ENCODE assay signal across 29 mouse cellular contexts in genomic region chrX:163745996-163746395, GRCm38 (mm10). TPM values are rescaled to one million over a fixed set of nuclear protein-coding genes. Genes with fewer than 3 reads are reported as not detected.
DNase-seq lines count a peak whose midpoint lies in the region; ATAC-seq and TF ChIP-seq lines count a peak whose summit lies in the region.
"Had no signal": no experiment of that assay in that cellular context is flagged by ENCODE, and none has a peak within 500 bp of the region (broad histone marks: within the 10 kb centered on the region; RNA-seq: fewer than 3 reads in every experiment).

No protein-coding gene starts in this region.

- DNase-seq in liver, adult 2 months (ENCODE audit: extremely low read depth, low read depth, low spot score) = peak; percentile 78
- no peak for DNase-seq in liver
- DNase-seq in liver, embryonic 11.5 days (ENCODE audit: low spot score) = no peak
- no peak for DNase-seq in liver, postnatal 0 days
- DNase-seq in yolk sac, embryonic 10.5 days (ENCODE audit: low spot score) = peak; percentile 62
- DNase-seq in layer of hippocampus, postnatal 14 days (ENCODE audit: low spot score in 2 of 2) = no peak
- DNase-seq in midbrain, embryonic 14.5 days = no peak
- DNase-seq: adrenal gland, adult 2 months; adrenal gland, postnatal 10 days; adrenal gland, postnatal 25 days; B cell, adult 2 months; cerebellum, adult 11 months; cerebellum, adult 18-20 months; cerebellum, adult 8-10 months; cerebellum, adult 9-11 months; cerebellum, postnatal 14 days; cerebellum, postnatal 36 days; embryo, embryonic 11 days had no signal

- H3K36me3 ChIP-seq in liver, adult 2 months (ENCODE audit: control insufficient read depth, insufficient read depth, low read length) = no peaks in the 10 kb centered on the region
- no peaks in the 10 kb centered on the region for H3K36me3 ChIP-seq in liver, embryonic 15.5 days (replicated peaks)
- no peaks in the 10 kb centered on the region for H3K36me3 ChIP-seq in liver, embryonic 11.5 days (ENCODE audit: control insufficient read depth, insufficient read depth, low read length)
- no peaks in the 10 kb centered on the region for H3K36me3 ChIP-seq in liver, postnatal 0 days (replicated peaks; ENCODE audit: insufficient read depth, low read length)
- no peaks in the 10 kb centered on the region for H3K36me3 ChIP-seq in midbrain, embryonic 14.5 days (ENCODE audit: control insufficient read depth, insufficient read depth, low read length)
- H3K36me3 ChIP-seq: embryonic facial prominence, embryonic 13.5 days; embryonic facial prominence, embryonic 15.5 days; forebrain, embryonic 10.5 days; forebrain, embryonic 12.5 days; G1E had no signal

- H3K4me3 ChIP-seq in liver, adult 2 months (ENCODE audit: insufficient read depth, low read depth, low read length) = no peak overlapping the region
- no peak overlapping the region for H3K4me3 ChIP-seq in liver, embryonic 15.5 days (replicated peaks)
- no peak overlapping the region for H3K4me3 ChIP-seq in liver, embryonic 11.5 days (ENCODE audit: low read depth, low read length)
- H3K4me3 ChIP-seq in liver, postnatal 0 days (ENCODE audit: low read depth, low read length) = no peak overlapping the region
- no peak overlapping the region for H3K4me3 ChIP-seq in midbrain, embryonic 14.5 days (replicated peaks; ENCODE audit: low read depth, low read length)
- H3K4me3 ChIP-seq: embryonic facial prominence, embryonic 13.5 days; embryonic facial prominence, embryonic 15.5 days; erythroblast, embryonic 14.5 days; forebrain, embryonic 10.5 days; forebrain, embryonic 12.5 days had no signal

- TF ChIP-seq EP300 in liver, postnatal 0 days (IDR thresholded peaks at IDR 0.05; ENCODE audit: low read depth) = no peak

- peaks cover 5% of the 10 kb centered on the region for H3K4me1 ChIP-seq in liver, adult 2 months (ENCODE audit: control insufficient read depth, insufficient read depth, low read length)
- H3K4me1 ChIP-seq in liver, embryonic 15.5 days (replicated peaks) = no peaks in the 10 kb centered on the region
- H3K4me1 ChIP-seq in liver, embryonic 11.5 days (replicated peaks; ENCODE audit: control insufficient read depth, insufficient read depth, low read length) = no peaks in the 10 kb centered on the region
- no peaks in the 10 kb centered on the region for H3K4me1 ChIP-seq in liver, postnatal 0 days (ENCODE audit: insufficient read depth)
- no peaks in the 10 kb centered on the region for H3K4me1 ChIP-seq in midbrain, embryonic 14.5 days (ENCODE audit: control insufficient read depth, insufficient read depth, low read length)
- H3K4me1 ChIP-seq: embryonic facial prominence, embryonic 13.5 days; embryonic facial prominence, embryonic 15.5 days; forebrain, embryonic 10.5 days; forebrain, embryonic 12.5 days had no signal

- peak; percentile 52 for ATAC-seq in liver, embryonic 15.5 days (ENCODE audit: insufficient read depth)
- no peak for ATAC-seq in liver, embryonic 11.5 days (replicated peaks; ENCODE audit: low FRiP score)
- ATAC-seq in liver, postnatal 0 days = peak; percentile 90
- no peak for ATAC-seq in midbrain, embryonic 14.5 days (ENCODE audit: low FRiP score, low TSS enrichment)
- ATAC-seq: CD4-positive, CD25-positive, alpha-beta regulatory T cell, adult 4 months; forebrain, embryonic 14.5 days had no signal

- no peak for TF ChIP-seq POLR2A in liver, adult 2 months (IDR thresholded peaks at IDR 0.05; ENCODE audit: extremely low read depth, insufficient read depth, low read length)

- H3K9me3 ChIP-seq in liver, embryonic 15.5 days (replicated peaks) = no peaks in the 10 kb centered on the region
- no peaks in the 10 kb centered on the region for H3K9me3 ChIP-seq in liver, embryonic 11.5 days (ENCODE audit: control insufficient read depth, low read length)
- H3K9me3 ChIP-seq in liver, postnatal 0 days (ENCODE audit: low read length) = no peaks in the 10 kb centered on the region
- H3K9me3 ChIP-seq in midbrain, embryonic 14.5 days (ENCODE audit: control insufficient read depth, low read length) = no peaks in the 10 kb centered on the region
- H3K9me3 ChIP-seq: embryonic facial prominence, embryonic 13.5 days; embryonic facial prominence, embryonic 15.5 days; forebrain, embryonic 10.5 days; forebrain, embryonic 12.5 days; G1E had no signal

- WGBS in liver, adult 2 months = 14% methylated on average over 6 of the region's 6 CpGs
- WGBS in liver, embryonic 15.5 days (ENCODE audit: insufficient replicate concordance) = 61% methylated on average over 6 of the region's 6 CpGs
- WGBS in liver, embryonic 11.5 days = 75% methylated on average over 6 of the region's 6 CpGs
- 62% methylated on average over 6 of the region's 6 CpGs for WGBS in liver, postnatal 0 days (ENCODE audit: insufficient replicate concordance)
- 87% methylated on average over 6 of the region's 6 CpGs for WGBS in midbrain, embryonic 14.5 days

- H3K4me2 ChIP-seq in liver, embryonic 15.5 days = no peak overlapping the region
- no peak overlapping the region for H3K4me2 ChIP-seq in liver, embryonic 11.5 days
- no peak overlapping the region for H3K4me2 ChIP-seq in liver, postnatal 0 days (ENCODE audit: low read depth, low read length)
- H3K4me2 ChIP-seq in midbrain, embryonic 14.5 days (ENCODE audit: low read length) = no peak overlapping the region
- H3K4me2 ChIP-seq: embryonic facial prominence, embryonic 13.5 days; embryonic facial prominence, embryonic 15.5 days; forebrain, embryonic 12.5 days had no signal

- no peaks in the 10 kb centered on the region for H3K79me2 ChIP-seq in liver, adult 2 months (ENCODE audit: control insufficient read depth, insufficient read depth, low read length)

- peak overlapping the region; percentile 58; the same call in 1 of the 2 replicates for H3K27ac ChIP-seq in liver, adult 2 months (replicated peaks; ENCODE audit: insufficient read depth, low read depth, low read length)
- H3K27ac ChIP-seq in liver, embryonic 15.5 days (replicated peaks) = no peak overlapping the region
- H3K27ac ChIP-seq in liver, embryonic 11.5 days (ENCODE audit: low read depth, low read length) = no peak overlapping the region
- no peak overlapping the region for H3K27ac ChIP-seq in liver, postnatal 0 days (ENCODE audit: low read depth)
- no peak overlapping the region for H3K27ac ChIP-seq in midbrain, embryonic 14.5 days (replicated peaks; ENCODE audit: low read depth, low read length)
- H3K27ac ChIP-seq: embryonic facial prominence, embryonic 13.5 days; embryonic facial prominence, embryonic 15.5 days; forebrain, embryonic 10.5 days; forebrain, embryonic 12.5 days had no signal

- H3K27me3 ChIP-seq in liver, adult 2 months (ENCODE audit: control insufficient read depth, insufficient read depth, low read length) = no peaks in the 10 kb centered on the region
- H3K27me3 ChIP-seq in liver, embryonic 15.5 days = no peaks in the 10 kb centered on the region
- no peaks in the 10 kb centered on the region for H3K27me3 ChIP-seq in liver, embryonic 11.5 days (replicated peaks; ENCODE audit: control insufficient read depth, insufficient read depth, low read length)
- H3K27me3 ChIP-seq in liver, postnatal 0 days (ENCODE audit: insufficient read depth, low read length) = no peaks in the 10 kb centered on the region
- no peaks in the 10 kb centered on the region for H3K27me3 ChIP-seq in midbrain, embryonic 14.5 days (ENCODE audit: control insufficient read depth, insufficient read depth, low read length)
- H3K27me3 ChIP-seq: CH12.LX had no signal

- TF ChIP-seq CTCF in liver, adult 2 months (IDR thresholded peaks at IDR 0.05; ENCODE audit: low read depth, low read length) = no peak
- no peak for TF ChIP-seq CTCF in liver, postnatal 0 days (IDR thresholded peaks at IDR 0.05; ENCODE audit: low read depth)

- no peak overlapping the region for H3K9ac ChIP-seq in liver, adult 2 months (ENCODE audit: low read depth, low read length)
- no peak overlapping the region for H3K9ac ChIP-seq in liver, embryonic 15.5 days
- no peak overlapping the region for H3K9ac ChIP-seq in liver, embryonic 11.5 days (ENCODE audit: low read depth, low read length)
- H3K9ac ChIP-seq in liver, postnatal 0 days (replicated peaks) = no peak overlapping the region
- no peak overlapping the region for H3K9ac ChIP-seq in midbrain, embryonic 14.5 days (replicated peaks; ENCODE audit: low read length)
- H3K9ac ChIP-seq: embryonic facial prominence, embryonic 13.5 days; embryonic facial prominence, embryonic 15.5 days; forebrain, embryonic 12.5 days had no signal

RNA-seq across cellular contexts. Expression of gene Rnf138rt1, which starts 15.1 kb away (rescaled TPM):
- total RNA-seq in liver, adult 2 months (2014; rRNA removed) = not detected in 2 replicates
- polyA plus RNA-seq in liver, adult 2 months (2012; rRNA removed) = not detected in 2 replicates
- 0.09 TPM in 1 of 2 replicates, not detected in the other for polyA plus RNA-seq in liver, embryonic 15.5 days (2015; fragmentation: Nextera tagmentation; extraction: Ambion mirVana)
- not detected in 2 replicates for polyA plus RNA-seq in liver, embryonic 11.5 days (2014; fragmentation: Nextera tagmentation; extraction: Ambion mirVana)
- not detected in 2 replicates for polyA plus RNA-seq in liver, postnatal 0 days (2015; fragmentation: Nextera tagmentation; extraction: Ambion mirVana)
- total RNA-seq in layer of hippocampus, postnatal 14 days (2021) = 1 to 10 TPM; 1.2 to 1.4 TPM
- 3.3 and 4.1 TPM in 2 replicates for polyA plus RNA-seq in midbrain, embryonic 14.5 days (2014; fragmentation: Nextera tagmentation; extraction: Ambion mirVana)
- total RNA-seq: CH12.LX; common myeloid progenitor, adult 5-6 weeks; G1E had no signal
- polyA plus RNA-seq: CD4-positive, CD25-positive, alpha-beta regulatory T cell, adult 4 months; erythroblast, embryonic 14.5 days; G1E had no signal

Comparison
In these comparisons a context has a peak if more than half of its experiments do, and no peak if none do; other contexts are left out.
1. DNase-seq: peak in liver, adult 2 months (single experiment) and yolk sac, embryonic 10.5 days (single experiment); none in liver (single experiment), liver, embryonic 11.5 days (single experiment), liver, postnatal 0 days (single experiment), layer of hippocampus, postnatal 14 days (0 of 2) and midbrain, embryonic 14.5 days (single experiment).
2. ATAC-seq: peak in liver, embryonic 15.5 days (single experiment) and liver, postnatal 0 days (single experiment); none in liver, embryonic 11.5 days (single experiment) and midbrain, embryonic 14.5 days (single experiment).